Mouse (Mus musculus) C2C12 (cell line): Measurements from ENCODE around the gene Gm9044.
"Not testable (repeated sequence)": the region's sequence is repeated elsewhere in the genome, so short reads cannot be mapped to it uniquely, and the experiment has no call there.

Experiments
- CEBPB ChIP-seq: IDR thresholded peaks from one replicate; pipeline ENCODE4 v1.6.1; 2011; ENCODE audit warnings: low read depth, mild to moderate bottlenecking, control low read depth, moderate library complexity
- CTCF ChIP-seq: IDR thresholded peaks from one replicate; pipeline ENCODE4 v1.5.1; 2011; ENCODE audit not compliant: control insufficient read depth, insufficient read depth, insufficient read length
- MAX ChIP-seq: IDR thresholded peaks from one replicate; pipeline ENCODE4 v1.6.1; 2011; ENCODE audit warnings: mild to moderate bottlenecking, control low read depth
- MYOD1 ChIP-seq: IDR thresholded peaks from one replicate; pipeline ENCODE4 v1.6.1; 2011; ENCODE audit warnings: low read depth; ENCODE audit not compliant: control insufficient read depth, insufficient read length
- USF1 ChIP-seq: IDR thresholded peaks from one replicate; pipeline ENCODE4 v1.6.1; 2011; ENCODE audit warnings: low read depth, mild to moderate bottlenecking, control low read depth, moderate library complexity

GRCm38 (mm10) chr10:118282565-118282964 is 49.6 kb downstream of the Gm9044 start:
- not testable (repeated sequence) for TF ChIP-seq CTCF, USF1, MYOD1, CEBPB, MAX
